Mouse (Mus musculus): Measurements from ENCODE around the gene Abca13. TPM values are rescaled to one million over a fixed set of nuclear protein-coding genes. Genes with fewer than 3 reads are reported as not detected.
"Not testable (repeated sequence)": the region's sequence is repeated elsewhere in the genome, so short reads cannot be mapped to it uniquely, and the experiment has no call there.

Gene Abca13
- polyA plus RNA-seq, 1 experiment from 2014 or later, result 0.01 TPM

- H3K27ac ChIP-seq, result no peak overlapping the region
- WGBS, result 71% methylated on average over 3 of the region's 3 CpGs
- H3K27me3 ChIP-seq (ENCODE audit: low read depth, poor library complexity, severe bottlenecking), result no peaks in the 10 kb centered on the region
- H3K9me3 ChIP-seq (replicated peaks), result no peaks in the 10 kb centered on the region
- H3K4me1 ChIP-seq, result no peaks in the 10 kb centered on the region
- H3K36me3 ChIP-seq, result no peaks in the 10 kb centered on the region
- no peak overlapping the region for H3K4me3 ChIP-seq
- DNase-seq (ENCODE audit: low spot score), result no peak
These were observed 124.8 kb downstream of the Abca13 start for GRCm38 (mm10) chr11:9316545-9316944.

- no peak overlapping the region for H3K4me3 ChIP-seq
- no peaks in the 10 kb centered on the region for H3K9me3 ChIP-seq (replicated peaks)
- no peak overlapping the region for H3K27ac ChIP-seq
- 35% methylated on average over 6 of the region's 6 CpGs for WGBS
- H3K36me3 ChIP-seq, result no peaks in the 10 kb centered on the region
- H3K4me1 ChIP-seq, result no peaks in the 10 kb centered on the region
- H3K27me3 ChIP-seq (ENCODE audit: low read depth, poor library complexity, severe bottlenecking), result no peaks in the 10 kb centered on the region
- DNase-seq (ENCODE audit: low spot score), result peak; percentile 74
These were observed 125.6 kb downstream of the Abca13 start for GRCm38 (mm10) chr11:9317076-9317929.

GRCm38 (mm10) chr11:9338151-9338550 lies 146.4 kb downstream of the Abca13 start:
- H3K27me3 ChIP-seq (ENCODE audit: low read depth, poor library complexity, severe bottlenecking), result no peaks in the 10 kb centered on the region
- no peaks in the 10 kb centered on the region for H3K9me3 ChIP-seq (replicated peaks)
- H3K36me3 ChIP-seq, result no peaks in the 10 kb centered on the region
- no peak overlapping the region for H3K4me3 ChIP-seq
- WGBS, result 92% methylated on average over 3 of the region's 3 CpGs
- no peak for DNase-seq (ENCODE audit: low spot score)
- no peak overlapping the region for H3K27ac ChIP-seq
- H3K4me1 ChIP-seq, result no peaks in the 10 kb centered on the region

- Histone ChIP-seq H3K36me3 (no peaks in the 10 kb centered on the region), H3K4me3 (no peak overlapping the region), H3K4me1 (no peaks in the 10 kb centered on the region), H3K27me3 (ENCODE audit: low read depth, poor library complexity, severe bottlenecking) (no peaks in the 10 kb centered on the region), H3K27ac (no peak overlapping the region), H3K9me3 (replicated peaks) (no peaks in the 10 kb centered on the region)
- peak; percentile 29 for DNase-seq (ENCODE audit: low spot score)
- 55% methylated on average over 3 of the region's 3 CpGs for WGBS
These were observed 156.0 kb downstream of the Abca13 start for GRCm38 (mm10) chr11:9347724-9348123.

- Histone ChIP-seq H3K36me3 (no peaks in the 10 kb centered on the region), H3K9me3 (replicated peaks) (no peaks in the 10 kb centered on the region), H3K4me1 (no peaks in the 10 kb centered on the region), H3K4me3 (no peak overlapping the region), H3K27me3 (ENCODE audit: low read depth, poor library complexity, severe bottlenecking) (no peaks in the 10 kb centered on the region), H3K27ac (no peak overlapping the region)
- no peak for DNase-seq (ENCODE audit: low spot score)
- 85% methylated on average over 5 of the region's 5 CpGs for WGBS
These were observed 181.4 kb downstream of the Abca13 start for GRCm38 (mm10) chr11:9373160-9373559.

- 86% methylated on average over 5 of the region's 5 CpGs for WGBS
- not testable (repeated sequence) for H3K4me3 ChIP-seq; H3K9me3 ChIP-seq (replicated peaks); H3K27me3 ChIP-seq (ENCODE audit: low read depth, poor library complexity, severe bottlenecking); H3K36me3 ChIP-seq; DNase-seq (ENCODE audit: low spot score); H3K27ac ChIP-seq; H3K4me1 ChIP-seq
These were observed 182.7 kb downstream of the Abca13 start for GRCm38 (mm10) chr11:9374426-9374825.

GRCm38 (mm10) chr11:9388520-9388919 lies 196.8 kb downstream of the Abca13 start:
- Histone ChIP-seq H3K27me3 (ENCODE audit: low read depth, poor library complexity, severe bottlenecking) (no peaks in the 10 kb centered on the region), H3K27ac (no peak overlapping the region), H3K4me1 (no peaks in the 10 kb centered on the region), H3K36me3 (no peaks in the 10 kb centered on the region), H3K9me3 (replicated peaks) (no peaks in the 10 kb centered on the region), H3K4me3 (no peak overlapping the region)
- 100% methylated on average over 1 of the region's 1 CpGs for WGBS
- DNase-seq (ENCODE audit: low spot score), result no peak

- H3K4me1 ChIP-seq, result no peaks in the 10 kb centered on the region
- 87% methylated on average over 3 of the region's 3 CpGs for WGBS
- no peaks in the 10 kb centered on the region for H3K27me3 ChIP-seq (ENCODE audit: low read depth, poor library complexity, severe bottlenecking)
These were observed 225.2 kb downstream of the Abca13 start for GRCm38 (mm10) chr11:9416946-9417345.

GRCm38 (mm10) chr11:9420205-9420604 lies 228.5 kb downstream of the Abca13 start:
- Histone ChIP-seq H3K9me3 (replicated peaks) (no peaks in the 10 kb centered on the region), H3K27ac (no peak overlapping the region), H3K36me3 (no peaks in the 10 kb centered on the region), H3K4me1 (no peaks in the 10 kb centered on the region), H3K27me3 (ENCODE audit: low read depth, poor library complexity, severe bottlenecking) (no peaks in the 10 kb centered on the region), H3K4me3 (no peak overlapping the region)
- no peak for DNase-seq (ENCODE audit: low spot score)
- WGBS, result 53% methylated on average over 2 of the region's 2 CpGs

More at GRCm38 (mm10) chr11:9416946-9417345, 225.2 kb downstream of the Abca13 start:
- Histone ChIP-seq H3K36me3 (no peaks in the 10 kb centered on the region), H3K27ac (no peak overlapping the region), H3K9me3 (replicated peaks) (no peaks in the 10 kb centered on the region), H3K4me3 (no peak overlapping the region)
- DNase-seq (ENCODE audit: low spot score), result no peak

GRCm38 (mm10) chr11:9427411-9427810 lies 235.7 kb downstream of the Abca13 start:
- Histone ChIP-seq H3K4me3 (no peak overlapping the region), H3K36me3 (no peaks in the 10 kb centered on the region), H3K27ac (no peak overlapping the region), H3K9me3 (replicated peaks) (no peaks in the 10 kb centered on the region), H3K27me3 (ENCODE audit: low read depth, poor library complexity, severe bottlenecking) (no peaks in the 10 kb centered on the region), H3K4me1 (no peaks in the 10 kb centered on the region)
- DNase-seq (ENCODE audit: low spot score), result no peak
- whole genome bisulfite sequencing, result 79% methylated on average over 3 of the region's 3 CpGs

- Histone ChIP-seq H3K4me1 (no peaks in the 10 kb centered on the region), H3K4me3 (no peak overlapping the region), H3K27ac (no peak overlapping the region), H3K36me3 (no peaks in the 10 kb centered on the region), H3K9me3 (replicated peaks) (no peaks in the 10 kb centered on the region), H3K27me3 (ENCODE audit: low read depth, poor library complexity, severe bottlenecking) (no peaks in the 10 kb centered on the region)
- no peak for DNase-seq (ENCODE audit: low spot score)
- WGBS, result 82% methylated on average over 5 of the region's 5 CpGs
These were observed 241.1 kb downstream of the Abca13 start for GRCm38 (mm10) chr11:9432807-9433206.

- no peak for DNase-seq (ENCODE audit: low spot score)
- H3K4me1 ChIP-seq, result no peaks in the 10 kb centered on the region
- no peaks in the 10 kb centered on the region for H3K27me3 ChIP-seq (ENCODE audit: low read depth, poor library complexity, severe bottlenecking)
- H3K36me3 ChIP-seq, result no peaks in the 10 kb centered on the region
- no peak overlapping the region for H3K27ac ChIP-seq
- H3K4me3 ChIP-seq, result no peak overlapping the region
- H3K9me3 ChIP-seq (replicated peaks), result no peaks in the 10 kb centered on the region
These were observed 244.9 kb downstream of the Abca13 start for GRCm38 (mm10) chr11:9436617-9437016.

- no peaks in the 10 kb centered on the region for H3K36me3 ChIP-seq
- H3K4me1 ChIP-seq, result no peaks in the 10 kb centered on the region
- H3K27me3 ChIP-seq (ENCODE audit: low read depth, poor library complexity, severe bottlenecking), result no peaks in the 10 kb centered on the region
- H3K4me3 ChIP-seq, result no peak overlapping the region
- no peak for DNase-seq (ENCODE audit: low spot score)
- 80% methylated on average over 2 of the region's 2 CpGs for WGBS
- no peak overlapping the region for H3K27ac ChIP-seq
- no peaks in the 10 kb centered on the region for H3K9me3 ChIP-seq (replicated peaks)
These were observed 248.0 kb downstream of the Abca13 start for GRCm38 (mm10) chr11:9439781-9440180.

- no peaks in the 10 kb centered on the region for H3K36me3 ChIP-seq
- H3K4me3 ChIP-seq, result no peak overlapping the region
- no peaks in the 10 kb centered on the region for H3K4me1 ChIP-seq
- H3K27me3 ChIP-seq (ENCODE audit: low read depth, poor library complexity, severe bottlenecking), result no peaks in the 10 kb centered on the region
- 85% methylated on average over 4 of the region's 4 CpGs for WGBS
- no peak overlapping the region for H3K27ac ChIP-seq
- H3K9me3 ChIP-seq (replicated peaks), result no peaks in the 10 kb centered on the region
- no peak for DNase-seq (ENCODE audit: low spot score)
These were observed 249.4 kb downstream of the Abca13 start for GRCm38 (mm10) chr11:9441192-9441591.

Data from limb, embryonic 10.5 days (tissue).